Mouse (Mus musculus) G1E (cell line): ENCODE measurements around the gene 4930467E23Rik.
"Not testable (repeated sequence)": the region's sequence is repeated elsewhere in the genome, so short reads cannot be mapped to it uniquely, and the experiment has no call there.

Source experiments
- CTCF ChIP-seq: IDR thresholded peaks from 2 replicates; pipeline ENCODE4 v1.5.1; 2012; ENCODE audit warnings: low read depth, low read length, inconsistent platforms, mixed read lengths
- GATA1 ChIP-seq: IDR thresholded peaks from 2 replicates; pipeline ENCODE4 v1.6.1; 2012; ENCODE audit warnings: borderline replicate concordance, low read length, inconsistent platforms, mixed read lengths
- GATA2 ChIP-seq: IDR thresholded peaks from 2 replicates; pipeline ENCODE4 v1.6.1; 2012; ENCODE audit warnings: low read depth, low read length, inconsistent platforms, borderline replicate concordance
- POLR2AphosphoS5 ChIP-seq: IDR thresholded peaks from 2 replicates; pipeline ENCODE4 v1.6.1; 2012; ENCODE audit warnings: low read depth, low read length, inconsistent platforms; ENCODE audit not compliant: insufficient replicate concordance
- TAL1 ChIP-seq: conservative IDR thresholded peaks from 2 replicates; pipeline ENCODE4 v1.6.1; 2012; ENCODE audit warnings: low read depth, low read length, inconsistent platforms, mixed read lengths

GRCm38 (mm10) chr8:19711171-19711860, 18.1 kb upstream of the 4930467E23Rik start:
- not testable (repeated sequence) for TF ChIP-seq CTCF, TAL1, POLR2AphosphoS5, GATA1, GATA2
